Mouse (Mus musculus): ENCODE results near the gene Rock2. TPM values are rescaled to one million over a fixed set of nuclear protein-coding genes. Genes with fewer than 3 reads are reported as not detected.

Rock2 gene
- polyA plus RNA-seq, 1 experiment from 2014 or later: 13.7 TPM

DNA sequence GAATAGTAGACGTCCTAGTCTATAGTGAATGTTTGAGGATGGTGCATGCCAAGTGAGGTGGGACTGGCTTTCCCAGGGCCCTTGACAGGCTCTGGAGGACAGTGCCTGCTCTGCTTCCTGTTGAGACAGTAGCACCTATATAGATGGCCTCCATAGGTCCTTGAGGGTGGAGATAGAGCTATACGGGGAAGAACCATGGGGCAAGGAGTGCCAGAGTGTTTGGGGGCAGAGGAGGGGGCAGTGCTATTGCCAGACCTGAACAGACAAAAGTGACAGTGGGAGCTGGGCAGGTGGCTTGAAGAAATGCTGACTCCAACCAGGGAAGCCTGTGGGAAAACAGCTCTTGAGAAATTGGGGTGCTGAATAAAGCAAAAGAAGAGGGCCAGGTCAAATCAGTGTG is 99.6 kb downstream of the Rock2 start:
- Histone ChIP-seq H3K27ac (replicated peaks) (no peak overlapping the region), H3K27me3 (peaks cover 21% of the 10 kb centered on the region), H3K36me3 (no peaks in the 10 kb centered on the region; the same call in 1 of the 2 replicates), H3K9ac (no peak overlapping the region), H3K4me2 (no peak overlapping the region), H3K9me3 (no peaks in the 10 kb centered on the region), H3K4me3 (no peak overlapping the region), H3K4me1 (replicated peaks) (peaks cover 4% of the 10 kb centered on the region)
- 89% methylated on average over 2 of the region's 2 CpGs for WGBS
- no peak for ATAC-seq (ENCODE audit: low FRiP score, low read depth)

GRCm38 (mm10) chr12:16996281-16996680 is 101.6 kb downstream of the Rock2 start:
- no peaks in the 10 kb centered on the region for H3K9me3 ChIP-seq
- no peak overlapping the region for H3K9ac ChIP-seq
- H3K4me2 ChIP-seq: no peak overlapping the region
- no peak overlapping the region for H3K27ac ChIP-seq (replicated peaks)
- H3K36me3 ChIP-seq: no peaks in the 10 kb centered on the region; the same call in 1 of the 2 replicates
- H3K4me3 ChIP-seq: no peak overlapping the region
- H3K27me3 ChIP-seq: peaks cover 37% of the 10 kb centered on the region
- peaks cover 14% of the 10 kb centered on the region for H3K4me1 ChIP-seq (replicated peaks)
- ATAC-seq (ENCODE audit: low FRiP score, low read depth): no peak
- 83% methylated on average over 5 of the region's 5 CpGs for WGBS

DNA sequence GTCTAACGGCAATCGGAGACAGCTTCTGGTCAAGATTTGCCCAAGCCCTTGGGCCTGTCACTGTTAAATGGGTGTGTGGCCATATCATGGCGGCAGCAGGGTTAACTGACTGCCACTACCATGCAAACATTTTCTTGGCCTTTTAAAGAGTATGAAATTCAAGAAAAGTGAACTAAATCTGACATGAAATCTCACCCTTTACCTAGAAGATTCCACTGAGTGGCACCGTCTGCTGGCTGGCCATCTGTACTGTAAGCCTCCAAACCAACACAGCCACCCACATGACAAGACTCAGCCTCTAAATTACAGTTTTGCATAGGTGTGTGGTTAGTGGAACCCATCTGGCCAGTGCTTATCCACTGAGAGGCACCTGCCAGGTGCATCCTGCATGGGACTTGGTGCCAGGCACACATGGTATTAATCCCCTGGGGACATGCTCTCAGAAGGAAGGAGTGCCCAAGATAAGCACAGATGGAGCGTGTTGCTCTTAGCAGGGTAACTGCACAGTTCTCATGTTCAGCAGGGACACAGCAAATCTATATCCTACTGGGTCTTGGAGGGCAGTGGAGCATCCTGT is 102.3 kb downstream of the Rock2 start:
- 94% methylated on average over 5 of the region's 5 CpGs for WGBS
- Histone ChIP-seq H3K27ac (replicated peaks) (no peak overlapping the region), H3K9me3 (no peaks in the 10 kb centered on the region), H3K4me3 (no peak overlapping the region), H3K27me3 (peaks cover 37% of the 10 kb centered on the region), H3K4me2 (no peak overlapping the region), H3K4me1 (replicated peaks) (peaks cover 14% of the 10 kb centered on the region), H3K36me3 (no peaks in the 10 kb centered on the region), H3K9ac (no peak overlapping the region)
- no peak for ATAC-seq (ENCODE audit: low FRiP score, low read depth)

DNA sequence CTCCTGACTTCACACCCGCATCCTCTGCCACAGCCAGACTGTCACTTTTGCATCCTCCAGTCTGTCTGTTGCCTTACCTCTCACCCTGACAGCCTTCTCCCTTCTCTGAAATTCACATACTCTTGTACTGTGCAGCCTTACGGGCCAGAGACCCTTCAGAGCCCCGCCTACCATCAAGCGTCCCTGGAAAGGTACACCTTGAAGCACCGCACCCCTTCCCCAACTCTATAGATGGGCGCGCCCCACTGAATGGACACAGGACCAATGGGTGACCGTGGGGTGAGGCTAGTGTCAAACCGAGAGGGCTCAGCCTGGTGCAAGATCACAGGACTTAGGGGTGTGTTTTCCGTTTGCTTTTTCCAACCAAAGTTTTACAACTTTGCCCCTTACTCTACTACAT is 104.5 kb downstream of the Rock2 start:
- peak overlapping the region; percentile 49 for H3K4me3 ChIP-seq
- ATAC-seq (ENCODE audit: low FRiP score, low read depth): no peak
- peaks cover 37% of the 10 kb centered on the region for H3K27me3 ChIP-seq
- WGBS: 10% methylated on average over 10 of the region's 10 CpGs
- no peak overlapping the region for H3K27ac ChIP-seq (replicated peaks)
- no peaks in the 10 kb centered on the region for H3K9me3 ChIP-seq
- H3K4me1 ChIP-seq (replicated peaks): peaks cover 14% of the 10 kb centered on the region
- H3K9ac ChIP-seq: no peak overlapping the region
- no peaks in the 10 kb centered on the region for H3K36me3 ChIP-seq
- H3K4me2 ChIP-seq: peak overlapping the region; percentile 98

DNA sequence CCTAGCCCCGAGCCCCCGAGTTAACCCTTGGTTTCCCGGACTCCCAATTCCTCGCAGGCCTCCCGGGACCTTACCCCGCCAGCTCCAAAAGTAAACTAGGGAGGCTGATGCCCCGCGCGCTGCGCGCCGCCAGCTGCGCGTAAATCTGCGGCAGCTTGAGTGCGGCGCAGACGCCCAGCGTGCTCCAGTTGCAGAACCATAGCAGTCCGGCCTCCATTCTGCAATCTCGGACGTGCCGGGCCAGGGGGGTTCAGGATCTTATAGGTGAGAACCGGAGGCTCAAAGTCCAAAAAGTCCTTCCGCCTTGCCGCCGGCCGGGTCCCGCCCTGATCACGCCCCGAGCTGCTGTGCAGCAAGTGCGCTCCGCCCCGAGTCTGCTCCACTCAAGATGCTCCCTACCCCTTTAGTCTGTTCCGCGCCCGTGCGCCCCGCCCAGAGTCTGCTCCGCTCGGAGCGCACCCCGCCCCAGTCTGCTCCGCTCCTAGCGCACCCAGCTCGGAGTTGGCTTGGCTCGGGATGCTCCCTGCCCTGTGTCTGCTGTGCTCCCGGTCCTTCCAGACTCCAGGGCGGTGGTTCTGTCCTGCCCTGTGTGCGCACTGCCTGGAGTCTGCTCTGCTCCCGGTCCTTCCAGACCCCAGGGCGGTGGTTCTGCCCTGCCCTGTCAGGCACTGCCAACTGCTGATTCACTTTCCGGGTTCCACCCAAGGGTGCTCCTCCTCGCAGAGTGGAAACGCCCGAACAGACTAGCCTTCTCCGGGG is 105.2 kb downstream of the Rock2 start, which contains the start of gene Pqlc3:
Pqlc3 (minus strand) TSS at position 670 of the 759 bp plus-strand sequence.
- peak; percentile 74 for ATAC-seq (ENCODE audit: low FRiP score, low read depth)
- WGBS: 1% methylated on average over 57 of the region's 57 CpGs
- Histone ChIP-seq H3K27me3 (peaks cover 37% of the 10 kb centered on the region), H3K4me3 (peak within 1 kb of the TSS; percentile 49), H3K4me2 (peak within 1 kb of the TSS; percentile 98), H3K9me3 (no peaks in the 10 kb centered on the region), H3K36me3 (no peaks in the 10 kb centered on the region), H3K4me1 (replicated peaks) (peaks cover 14% of the 10 kb centered on the region), H3K9ac (peak within 1 kb of the TSS; percentile 33; the same call in 1 of the 2 replicates), H3K27ac (replicated peaks) (no peak within 1 kb of the TSS)

- no peaks in the 10 kb centered on the region for H3K36me3 ChIP-seq
- ATAC-seq (ENCODE audit: low FRiP score, low read depth): no peak
- WGBS: 65% methylated on average over 6 of the region's 6 CpGs
- no peak overlapping the region for H3K4me3 ChIP-seq
- H3K9ac ChIP-seq: no peak overlapping the region
- H3K4me1 ChIP-seq (replicated peaks): peaks cover 14% of the 10 kb centered on the region
- H3K9me3 ChIP-seq: no peaks in the 10 kb centered on the region
- H3K27ac ChIP-seq (replicated peaks): no peak overlapping the region
- H3K4me2 ChIP-seq: 0 out of 2 replicates have a peak overlapping the region, but pooled peaks have one; percentile 98
- peaks cover 37% of the 10 kb centered on the region for H3K27me3 ChIP-seq
These were observed 105.9 kb downstream of the Rock2 start for GRCm38 (mm10) chr12:17000628-17001027.

DNA sequence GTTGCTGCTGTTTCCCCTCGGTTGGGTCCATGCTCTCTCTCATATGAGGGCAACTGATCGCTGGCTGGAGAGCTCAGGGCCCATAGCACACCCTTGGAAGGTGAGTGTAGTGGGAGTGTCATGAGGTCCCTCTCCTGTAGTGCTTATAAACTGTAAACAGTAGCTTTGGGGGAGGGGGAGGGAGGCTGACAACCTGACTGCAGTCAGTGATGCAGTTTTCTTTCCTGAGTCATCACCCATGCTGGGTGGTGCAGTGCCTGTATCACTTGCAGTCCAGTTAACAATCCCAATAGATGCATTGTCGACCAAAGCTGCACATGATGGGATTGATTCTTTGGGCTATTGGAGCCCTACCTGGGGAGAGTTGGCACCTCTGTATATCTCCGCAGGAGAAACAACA is 106.5 kb downstream of the Rock2 start:
- H3K4me1 ChIP-seq (replicated peaks): peaks cover 14% of the 10 kb centered on the region
- H3K27ac ChIP-seq (replicated peaks): no peak overlapping the region
- no peak overlapping the region for H3K4me3 ChIP-seq
- no peak for ATAC-seq (ENCODE audit: low FRiP score, low read depth)
- H3K9ac ChIP-seq: no peak overlapping the region
- H3K27me3 ChIP-seq: peaks cover 37% of the 10 kb centered on the region
- WGBS: 58% methylated on average over 4 of the region's 4 CpGs
- H3K9me3 ChIP-seq: no peaks in the 10 kb centered on the region
- no peak overlapping the region for H3K4me2 ChIP-seq
- no peaks in the 10 kb centered on the region for H3K36me3 ChIP-seq

DNA sequence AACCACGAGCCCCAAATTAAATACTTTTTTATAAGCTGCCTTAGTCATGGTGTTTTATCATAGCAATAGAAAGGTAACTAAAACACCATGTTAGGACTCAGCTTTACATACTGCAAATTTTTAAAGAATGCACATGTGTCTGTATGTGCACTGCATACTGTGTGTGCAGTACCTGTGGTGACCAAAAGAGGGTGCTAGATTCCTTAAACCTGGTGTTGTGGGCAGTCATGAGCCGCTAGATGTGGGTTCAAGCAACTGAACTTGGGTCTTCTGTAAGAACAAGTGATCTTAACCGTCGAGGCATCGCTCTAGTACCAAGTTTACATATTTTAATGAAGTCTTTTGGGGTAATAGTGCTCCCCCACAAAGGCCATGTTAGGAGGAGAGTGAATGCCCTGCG is 114.8 kb downstream of the Rock2 start:
- WGBS: 94% methylated on average over 6 of the region's 6 CpGs
- H3K36me3 ChIP-seq: no peaks in the 10 kb centered on the region
- no peak for ATAC-seq (ENCODE audit: low FRiP score, low read depth)
- H3K4me2 ChIP-seq: no peak overlapping the region
- no peak overlapping the region for H3K27ac ChIP-seq (replicated peaks)
- no peaks in the 10 kb centered on the region for H3K27me3 ChIP-seq
- no peak overlapping the region for H3K4me3 ChIP-seq
- H3K4me1 ChIP-seq (replicated peaks): peaks cover 6% of the 10 kb centered on the region; the same call in 1 of the 2 replicates
- H3K9ac ChIP-seq: no peak overlapping the region
- no peaks in the 10 kb centered on the region for H3K9me3 ChIP-seq

DNA sequence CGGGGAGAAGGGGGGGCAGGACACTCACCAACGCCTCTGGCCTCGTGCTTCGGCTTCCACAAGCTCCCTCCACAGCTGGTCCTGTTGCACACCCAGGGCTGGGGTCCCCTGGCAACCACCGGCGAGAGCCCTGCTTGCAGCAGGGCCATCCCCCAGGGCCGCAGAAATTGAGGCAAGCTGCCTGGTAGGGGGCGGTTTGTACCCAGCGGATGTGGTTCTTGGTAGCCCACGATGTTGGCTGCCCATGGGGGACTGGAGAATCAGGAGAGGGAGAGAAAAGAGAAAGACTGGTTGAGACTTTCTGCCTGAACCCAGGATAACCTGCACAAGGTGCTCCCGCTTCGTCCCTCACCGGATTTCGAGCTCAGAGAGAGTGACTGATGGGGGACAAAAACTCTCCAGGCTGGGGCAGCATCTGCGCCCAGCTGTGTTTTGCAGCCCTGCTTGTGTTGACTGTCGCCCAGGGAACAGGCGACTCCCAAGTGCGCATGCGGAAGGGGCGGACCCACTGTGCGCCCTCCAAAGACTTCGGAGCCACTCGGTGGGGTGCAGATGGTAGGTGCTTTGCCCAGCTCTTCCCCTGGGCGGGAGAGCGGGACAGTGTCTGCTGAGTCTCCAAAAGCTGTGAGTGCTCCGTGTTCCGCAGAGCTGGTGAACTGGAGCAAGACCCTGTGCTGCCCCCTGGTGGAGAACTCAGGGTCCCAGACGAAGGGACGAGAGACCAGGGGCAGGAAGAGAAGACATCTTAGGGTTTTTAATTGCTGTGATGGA is 116.6 kb downstream of the Rock2 start, which contains the start of gene 2410004P03Rik:
2410004P03Rik (minus strand) TSS at position 628 of the 771 bp plus-strand sequence.
- Histone ChIP-seq H3K27ac (replicated peaks) (no peak within 1 kb of the TSS), H3K27me3 (no peaks in the 10 kb centered on the region), H3K4me3 (peak within 1 kb of the TSS; percentile 39), H3K9ac (peak within 1 kb of the TSS; percentile 21; the same call in 1 of the 2 replicates), H3K4me2 (peak within 1 kb of the TSS; percentile 68), H3K9me3 (no peaks in the 10 kb centered on the region), H3K36me3 (no peaks in the 10 kb centered on the region), H3K4me1 (replicated peaks) (peaks cover 6% of the 10 kb centered on the region; the same call in 1 of the 2 replicates)
- ATAC-seq (ENCODE audit: low FRiP score, low read depth): peak; percentile 59
- WGBS: 6% methylated on average over 29 of the region's 29 CpGs

- no peaks in the 10 kb centered on the region for H3K36me3 ChIP-seq
- H3K27me3 ChIP-seq: no peaks in the 10 kb centered on the region
- H3K4me1 ChIP-seq (replicated peaks): peaks cover 6% of the 10 kb centered on the region; the same call in 1 of the 2 replicates
- no peak overlapping the region for H3K9ac ChIP-seq
- ATAC-seq (ENCODE audit: low FRiP score, low read depth): peak; percentile 42
- no peak overlapping the region for H3K4me2 ChIP-seq
- H3K27ac ChIP-seq (replicated peaks): no peak overlapping the region
- 84% methylated on average over 2 of the region's 2 CpGs for WGBS
- no peak overlapping the region for H3K4me3 ChIP-seq
- H3K9me3 ChIP-seq: no peaks in the 10 kb centered on the region
These were observed 117.6 kb downstream of the Rock2 start for GRCm38 (mm10) chr12:17012067-17012899.

DNA sequence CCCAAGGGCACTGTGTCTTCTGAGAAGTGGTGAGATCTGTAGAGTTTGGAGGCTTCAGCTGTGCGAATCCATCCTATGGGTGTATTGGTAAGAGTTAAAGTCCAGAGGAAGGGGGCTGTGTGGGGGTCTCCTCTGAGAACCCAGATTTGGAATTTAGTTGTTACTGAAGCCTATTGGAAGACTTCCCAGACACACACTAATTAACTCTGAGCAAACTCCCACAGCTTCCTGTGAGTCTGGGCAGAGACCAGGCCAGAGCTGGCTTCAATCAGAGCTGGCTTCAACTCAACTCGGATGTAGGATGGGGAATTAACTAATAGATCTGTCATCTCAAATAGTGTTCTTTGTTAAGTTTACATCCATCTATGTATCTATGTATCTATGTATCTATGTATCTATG is 121.0 kb downstream of the Rock2 start:
- H3K9me3 ChIP-seq: no peaks in the 10 kb centered on the region
- ATAC-seq (ENCODE audit: low FRiP score, low read depth): no peak

More for the DNA sequence above, 121.0 kb downstream of the Rock2 start:
- Histone ChIP-seq H3K4me3 (no peak overlapping the region), H3K4me1 (replicated peaks) (peaks cover 6% of the 10 kb centered on the region; the same call in 1 of the 2 replicates), H3K4me2 (no peak overlapping the region), H3K27me3 (no peaks in the 10 kb centered on the region), H3K9ac (no peak overlapping the region), H3K27ac (replicated peaks) (no peak overlapping the region), H3K36me3 (no peaks in the 10 kb centered on the region)
- WGBS: 77% methylated on average over 2 of the region's 2 CpGs

Data from hindbrain, embryonic 15.5 days (tissue).